Mouse (Mus musculus) liver, postnatal 0 days (tissue): ENCODE data around the gene Meis1.

Source experiments
- CTCF ChIP-seq: sonication (generic); IDR thresholded peaks from 2 replicates; pipeline ENCODE4 v1.5.1; 2016; ENCODE audit warnings: antibody characterized with exemption, low read depth
- EP300 ChIP-seq: IDR thresholded peaks from 2 replicates; pipeline ENCODE4 v1.6.1; 2016; ENCODE audit warnings: antibody characterized with exemption, low read depth, mild to moderate bottlenecking

GRCm38 (mm10) chr11:18981367-18981766 lies 37.4 kb downstream of the Meis1 start:
- TF ChIP-seq EP300: no peak
- TF ChIP-seq CTCF: no peak
